Comparison of ENCODE assay signal across 15 mouse cellular contexts in genomic region chr10:119447392-119447914, GRCm38 (mm10). TPM values are rescaled to one million over a fixed set of nuclear protein-coding genes. Genes with fewer than 3 reads are reported as not detected.
A peak's percentile ranks its signal among the peaks of the same experiment; 100 is the strongest.
DNase-seq lines count a peak whose midpoint lies in the region; ATAC-seq and TF ChIP-seq lines count a peak whose summit lies in the region.
"Had no signal": no experiment of that assay in that cellular context is flagged by ENCODE, and none has a peak within 500 bp of the region (broad histone marks: within the 10 kb centered on the region; RNA-seq: fewer than 3 reads in every experiment).

No protein-coding gene starts in this region.

- no peaks in the 10 kb centered on the region for H3K36me3 ChIP-seq in lung, embryonic 14.5 days (ENCODE audit: insufficient read depth)
- no peaks in the 10 kb centered on the region for H3K36me3 ChIP-seq in kidney, postnatal 0 days (ENCODE audit: insufficient read depth, low read length)
- H3K36me3 ChIP-seq: embryonic facial prominence, embryonic 15.5 days; forebrain, embryonic 10.5 days; midbrain, embryonic 12.5 days; neural tube, embryonic 13.5 days had no signal

- TF ChIP-seq CTCF in lung, embryonic 14.5 days (IDR thresholded peaks at IDR 0.05; ENCODE audit: low read depth): no peak
- no peak for TF ChIP-seq CTCF in kidney, postnatal 0 days (IDR thresholded peaks at IDR 0.05; ENCODE audit: low read depth)

- ATAC-seq in lung, embryonic 14.5 days (ENCODE audit: insufficient read depth): peak; percentile 69; the same call in 1 of the 2 replicates
- peak; percentile 29; the same call in 1 of the 2 replicates for ATAC-seq in kidney, postnatal 0 days (replicated peaks; ENCODE audit: low FRiP score, low read depth)

- H3K27ac ChIP-seq in lung, embryonic 14.5 days (ENCODE audit: low read depth): no peak overlapping the region
- no peak overlapping the region for H3K27ac ChIP-seq in kidney, postnatal 0 days
- H3K27ac ChIP-seq: embryonic facial prominence, embryonic 15.5 days; forebrain, embryonic 10.5 days; midbrain, embryonic 12.5 days; neural tube, embryonic 13.5 days; stomach, postnatal 0 days had no signal

- peak; percentile 16 for DNase-seq in lung, embryonic 14.5 days
- DNase-seq in lung, postnatal 14 days: no peak
- DNase-seq in kidney, adult 18-20 months: peak; percentile 47
- DNase-seq in kidney, postnatal 0 days (ENCODE audit: low spot score): no peak
- peak; percentile 7 for DNase-seq in lung, postnatal 36 days
- no peak for DNase-seq in embryo, embryonic 10 days (ENCODE audit: low spot score)
- DNase-seq in adrenal gland, adult 2 months: no peak
- DNase-seq: cerebellum, adult 9-10 months; gastrocnemius, postnatal 25 days had no signal

- no peaks in the 10 kb centered on the region for H3K9me3 ChIP-seq in lung, embryonic 14.5 days (ENCODE audit: low read depth, low read length)
- H3K9me3 ChIP-seq in kidney, postnatal 0 days (replicated peaks; ENCODE audit: low read length): no peaks in the 10 kb centered on the region
- H3K9me3 ChIP-seq: embryonic facial prominence, embryonic 15.5 days; forebrain, embryonic 10.5 days; midbrain, embryonic 12.5 days; neural tube, embryonic 13.5 days had no signal

- no peaks in the 10 kb centered on the region for H3K4me1 ChIP-seq in lung, embryonic 14.5 days (ENCODE audit: insufficient read depth)
- H3K4me1 ChIP-seq in kidney, postnatal 0 days (replicated peaks; ENCODE audit: insufficient read depth, low read length): no peaks in the 10 kb centered on the region

- H3K27me3 ChIP-seq in lung, embryonic 14.5 days (ENCODE audit: insufficient read depth, low read length): no peaks in the 10 kb centered on the region
- H3K27me3 ChIP-seq in kidney, postnatal 0 days (ENCODE audit: insufficient read depth, low read length): no peaks in the 10 kb centered on the region
- H3K27me3 ChIP-seq: neural tube, embryonic 13.5 days had no signal

- no peak overlapping the region for H3K4me3 ChIP-seq in lung, embryonic 14.5 days (ENCODE audit: low read depth, low read length)
- H3K4me3 ChIP-seq in kidney, postnatal 0 days (replicated peaks; ENCODE audit: low read depth, low read length): no peak overlapping the region
- H3K4me3 ChIP-seq: embryonic facial prominence, embryonic 15.5 days; forebrain, embryonic 10.5 days; midbrain, embryonic 12.5 days; neural tube, embryonic 13.5 days had no signal

- no peak overlapping the region for H3K9ac ChIP-seq in lung, embryonic 14.5 days
- H3K9ac ChIP-seq in kidney, postnatal 0 days (ENCODE audit: low read depth, low read length): no peak overlapping the region
- H3K9ac ChIP-seq: embryonic facial prominence, embryonic 15.5 days; midbrain, embryonic 12.5 days; neural tube, embryonic 13.5 days had no signal

- peak overlapping the region; percentile 3; the same call in 1 of the 2 replicates for H3K4me2 ChIP-seq in lung, embryonic 14.5 days
- H3K4me2 ChIP-seq in kidney, postnatal 0 days (ENCODE audit: low read length): no peak overlapping the region
- H3K4me2 ChIP-seq: embryonic facial prominence, embryonic 15.5 days; midbrain, embryonic 12.5 days; neural tube, embryonic 13.5 days had no signal

- WGBS in lung, embryonic 14.5 days: 67% methylated on average over 14 of the region's 14 CpGs
- WGBS in kidney, postnatal 0 days: 74% methylated on average over 14 of the region's 14 CpGs

RNA-seq across cellular contexts. Expression of gene Grip1, which starts 6.2 kb away (rescaled TPM):
- polyA plus RNA-seq in lung, embryonic 14.5 days (2014; fragmentation: Nextera tagmentation; extraction: Ambion mirVana): 2.5 and 2.6 TPM in 2 replicates
- 3.1 and 3.2 TPM in 2 replicates for polyA plus RNA-seq in kidney, postnatal 0 days (2015; fragmentation: Nextera tagmentation; extraction: Ambion mirVana)
- under 1 TPM; 0.43 to 0.55 TPM for total RNA-seq in adrenal gland, adult 2 months (2021)
- polyA plus RNA-seq in adrenal gland, adult 2 months (2012; rRNA removed): 0.11 and 0.17 TPM in 2 replicates
- total RNA-seq: hematopoietic stem cell, adult 5-6 weeks had no signal

Comparison
In these comparisons a context has a peak if more than half of its experiments do, and no peak if none do; other contexts are left out.
1. DNase-seq: peak in lung, embryonic 14.5 days (single experiment), kidney, adult 18-20 months (single experiment) and lung, postnatal 36 days (single experiment); none in lung, postnatal 14 days (single experiment), kidney, postnatal 0 days (single experiment), embryo, embryonic 10 days (single experiment) and adrenal gland, adult 2 months (single experiment).